Comparison of ENCODE assay signal across 9 mouse cellular contexts in the genomic region with DNA sequence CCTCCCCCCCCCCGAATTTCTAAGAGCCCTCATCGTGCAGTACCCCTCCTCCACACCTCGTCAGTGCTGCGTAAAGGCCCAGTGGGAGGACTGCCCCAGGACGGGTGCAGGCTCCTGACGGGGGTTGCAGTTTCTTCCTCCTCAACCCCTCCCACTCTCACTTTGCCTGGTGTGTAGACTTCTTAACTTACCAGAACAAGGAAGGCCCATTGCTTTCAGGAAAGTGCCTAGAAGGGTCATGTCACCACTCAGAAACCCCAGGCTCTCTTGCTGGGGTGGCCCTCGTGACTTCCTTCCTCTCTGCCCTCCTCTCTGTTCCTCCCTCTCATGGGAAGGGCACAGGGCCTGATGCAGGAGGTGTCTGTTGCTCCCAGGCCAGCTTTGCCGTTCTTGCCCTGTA. TPM values are rescaled to one million over a fixed set of nuclear protein-coding genes. Genes with fewer than 3 reads are reported as not detected.
DNase-seq lines count a peak whose midpoint lies in the region; ATAC-seq and TF ChIP-seq lines count a peak whose summit lies in the region.
"Had no signal": no experiment of that assay in that cellular context is flagged by ENCODE, and none has a peak within 500 bp of the region (broad histone marks: within the 10 kb centered on the region; RNA-seq: fewer than 3 reads in every experiment).

No protein-coding gene starts in this region.

- H3K27ac ChIP-seq in hindbrain, embryonic 11.5 days (ENCODE audit: low read depth, low read length), result 0 out of 2 replicates have a peak overlapping the region, but pooled peaks have one; percentile 0
- H3K27ac ChIP-seq in stomach, postnatal 0 days (replicated peaks), result no peak overlapping the region
- no peak overlapping the region for H3K27ac ChIP-seq in intestine, embryonic 16.5 days (ENCODE audit: low read length)
- H3K27ac ChIP-seq: limb, embryonic 15.5 days had no signal

- TF ChIP-seq CTCF in stomach, postnatal 0 days (IDR thresholded peaks at IDR 0.05; ENCODE audit: low read depth), result no peak

- H3K9ac ChIP-seq in hindbrain, embryonic 11.5 days (ENCODE audit: low read depth, low read length), result no peak overlapping the region
- H3K9ac ChIP-seq in stomach, postnatal 0 days (ENCODE audit: low read length), result no peak overlapping the region
- H3K9ac ChIP-seq in intestine, embryonic 16.5 days (ENCODE audit: low read depth, low read length), result no peak overlapping the region
- H3K9ac ChIP-seq: limb, embryonic 15.5 days had no signal

- no peak for TF ChIP-seq EP300 in stomach, postnatal 0 days (optimal IDR thresholded peaks at IDR 0.05)

- no peaks in the 10 kb centered on the region for H3K9me3 ChIP-seq in hindbrain, embryonic 11.5 days (ENCODE audit: control insufficient read depth, low read length)
- H3K9me3 ChIP-seq in stomach, postnatal 0 days (ENCODE audit: control insufficient read depth, low read length), result no peaks in the 10 kb centered on the region
- H3K9me3 ChIP-seq in intestine, embryonic 16.5 days (ENCODE audit: control insufficient read depth, low read length), result no peaks in the 10 kb centered on the region
- H3K9me3 ChIP-seq: limb, embryonic 15.5 days had no signal

- peak overlapping the region; percentile 29 for H3K4me2 ChIP-seq in hindbrain, embryonic 11.5 days (replicated peaks; ENCODE audit: low read depth, low read length)
- H3K4me2 ChIP-seq in stomach, postnatal 0 days (replicated peaks; ENCODE audit: low read depth), result no peak overlapping the region
- no peak overlapping the region for H3K4me2 ChIP-seq in intestine, embryonic 16.5 days (ENCODE audit: low read depth, low read length)

- no peaks in the 10 kb centered on the region for H3K27me3 ChIP-seq in hindbrain, embryonic 11.5 days (ENCODE audit: control insufficient read depth, insufficient read depth, low read length)
- no peaks in the 10 kb centered on the region for H3K27me3 ChIP-seq in stomach, postnatal 0 days (ENCODE audit: control insufficient read depth, insufficient read depth, low read length)
- H3K27me3 ChIP-seq in intestine, embryonic 16.5 days (replicated peaks; ENCODE audit: control insufficient read depth, insufficient read depth, low read length), result no peaks in the 10 kb centered on the region
- H3K27me3 ChIP-seq: limb, embryonic 15.5 days had no signal

- peaks cover 5% of the 10 kb centered on the region; the same call in 1 of the 2 replicates for H3K36me3 ChIP-seq in hindbrain, embryonic 11.5 days (ENCODE audit: control insufficient read depth, insufficient read depth, low read length)
- peaks cover 9% of the 10 kb centered on the region for H3K36me3 ChIP-seq in stomach, postnatal 0 days (ENCODE audit: control insufficient read depth, insufficient read depth, low read length)
- H3K36me3 ChIP-seq in intestine, embryonic 16.5 days (ENCODE audit: control insufficient read depth, insufficient read depth, low read length), result no peaks in the 10 kb centered on the region

- ATAC-seq in hindbrain, embryonic 11.5 days (ENCODE audit: low FRiP score), result 0 out of 2 replicates have a peak, but pooled peaks have one; percentile 8
- ATAC-seq in megakaryocyte progenitor cell, adult 5-6 weeks (replicated peaks; ENCODE audit: poor library complexity), result peak; percentile 88
- no peak for ATAC-seq in frontal cortex, adult (ENCODE audit: low TSS enrichment)
- no peak for ATAC-seq in stomach, postnatal 0 days (ENCODE audit: low FRiP score, low TSS enrichment)
- no peak for ATAC-seq in intestine, embryonic 16.5 days

- H3K4me1 ChIP-seq in hindbrain, embryonic 11.5 days (replicated peaks; ENCODE audit: control insufficient read depth, insufficient read depth, low read length), result peaks cover 47% of the 10 kb centered on the region
- peaks cover 8% of the 10 kb centered on the region; the same call in 1 of the 2 replicates for H3K4me1 ChIP-seq in stomach, postnatal 0 days (replicated peaks; ENCODE audit: control insufficient read depth, insufficient read depth)
- peaks cover 39% of the 10 kb centered on the region for H3K4me1 ChIP-seq in intestine, embryonic 16.5 days (ENCODE audit: control insufficient read depth, insufficient read depth, low read length)

- DNase-seq in B cell, adult 2 months, result peak; percentile 61 to 65
- DNase-seq in ES-CJ7 (ENCODE audit: low read depth, low spot score), result peak; percentile 67
- DNase-seq in hindbrain, embryonic 11.5 days (ENCODE audit: low spot score), result no peak
- no peak for DNase-seq in stomach, postnatal 0 days (ENCODE audit: low spot score)
- no peak for DNase-seq in MN1 (ENCODE audit: low spot score)

- WGBS in hindbrain, embryonic 11.5 days, result 5% methylated on average over 7 of the region's 8 CpGs
- WGBS in stomach, postnatal 0 days, result 46% methylated on average over 8 of the region's 8 CpGs
- WGBS in intestine, embryonic 16.5 days, result 45% methylated on average over 8 of the region's 8 CpGs

- no peak overlapping the region for H3K4me3 ChIP-seq in hindbrain, embryonic 11.5 days (ENCODE audit: low read depth, low read length)
- H3K4me3 ChIP-seq in stomach, postnatal 0 days (ENCODE audit: low read depth, low read length), result no peak overlapping the region
- H3K4me3 ChIP-seq in intestine, embryonic 16.5 days (ENCODE audit: low read length), result no peak overlapping the region
- H3K4me3 ChIP-seq: limb, embryonic 15.5 days had no signal

RNA-seq across cellular contexts. Expression of gene Tle3, which starts 13.6 kb away (rescaled TPM):
- polyA plus RNA-seq in hindbrain, embryonic 11.5 days (2014; fragmentation: Nextera tagmentation; extraction: Ambion mirVana), result 33.7 and 36.7 TPM in 2 replicates
- total RNA-seq in megakaryocyte progenitor cell, adult 5-6 weeks (2015), result 65.2 and 66.2 TPM in 2 replicates
- total RNA-seq in megakaryocyte progenitor cell, adult 5-6 weeks (2017), result 48.0 and 50.5 TPM in 2 replicates
- polyA plus RNA-seq in stomach, postnatal 0 days (2015; fragmentation: Nextera tagmentation; extraction: Ambion mirVana), result 16.8 and 18.2 TPM in 2 replicates
- 15.9 and 18.8 TPM in 2 replicates for polyA plus RNA-seq in intestine, embryonic 16.5 days (2015; fragmentation: Nextera tagmentation; extraction: Ambion mirVana)

Comparison
In these comparisons a context has a peak if more than half of its experiments do, and no peak if none do; other contexts are left out.
1. DNase-seq: peak in B cell, adult 2 months (2 of 2) and ES-CJ7 (single experiment); none in hindbrain, embryonic 11.5 days (single experiment), stomach, postnatal 0 days (single experiment) and MN1 (single experiment).
2. ATAC-seq: peak in hindbrain, embryonic 11.5 days (single experiment) and megakaryocyte progenitor cell, adult 5-6 weeks (single experiment); none in frontal cortex, adult (single experiment), stomach, postnatal 0 days (single experiment) and intestine, embryonic 16.5 days (single experiment).